Mouse (Mus musculus): ENCODE results near the gene Snx1. TPM values are rescaled to one million over a fixed set of nuclear protein-coding genes. Genes with fewer than 3 reads are reported as not detected.

The Snx1 gene
- total and polyA plus RNA-seq, 3 experiments = 86.4 to 186 (median 110) TPM

GRCm38 (mm10) chr9:66039290-66039689 is 87.1 kb downstream of the Snx1 start:
- Histone ChIP-seq H3K79me2 (replicated peaks; ENCODE audit: control insufficient read depth, extremely low read depth, insufficient read depth, poor library complexity, severe bottlenecking) (no peaks in the 10 kb centered on the region), H3K9ac (ENCODE audit: insufficient read depth, low read depth) (no peak overlapping the region), H3K36me3 (replicated peaks in 1 of 2; ENCODE audit: control insufficient read depth in 1 of 2, insufficient read depth in 1 of 2, low read length in 1 of 2) (peaks cover 37 to 82% of the 10 kb centered on the region in 2 experiments), H3K4me2 (ENCODE audit: insufficient read depth, low read depth, poor library complexity, severe bottlenecking) (no peak overlapping the region), H3K9me3 (replicated peaks; ENCODE audit: low read length) (no peaks in the 10 kb centered on the region), H3K4me3 (replicated peaks in 1 of 3; ENCODE audit: low read depth in 2 of 3, low read length in 2 of 3, poor library complexity in 1 of 3) (no peak overlapping the region), H3K27me3 (replicated peaks) (no peaks in the 10 kb centered on the region), H3K4me1 (ENCODE audit: control insufficient read depth in 1 of 2, insufficient read depth in 2 of 2) (peaks cover 0 to 6% of the 10 kb centered on the region in 2 experiments; a peak in 1 of 4 replicates), H3K27ac (ENCODE audit: insufficient read depth, low read depth) (no peak overlapping the region)
- in situ Hi-C loops (cut with MboI; ENCODE audit: low pct_ligation_motif_present, low pct_unique_long_range_greater_than_20kb, low sequenced_read_pairs) = no loop called here
- no peak for DNase-seq (ENCODE audit: extremely low read depth)
- no peak for TF ChIP-seq ZNF384 (IDR thresholded peaks at IDR 0.05; ENCODE audit: low read depth, low read length)
- no peak for TF ChIP-seq ZKSCAN1 (IDR thresholded peaks at IDR 0.05; ENCODE audit: borderline replicate concordance, low read depth, low read length)
- no peak for TF ChIP-seq SMC3 (IDR thresholded peaks at IDR 0.05; ENCODE audit: low read depth, low read length)
- TF ChIP-seq E2F4 (IDR thresholded peaks at IDR 0.05; ENCODE audit: insufficient replicate concordance, low read depth, low read length) = no peak
- TF ChIP-seq GABPA (IDR thresholded peaks at IDR 0.05; ENCODE audit: insufficient replicate concordance, low read depth, low read length) = no peak
- TF ChIP-seq RAD21 (IDR thresholded peaks at IDR 0.05; ENCODE audit: low read depth, low read length) = no peak
- no peak for TF ChIP-seq JUND (conservative IDR thresholded peaks at IDR 0.05; ENCODE audit: low read depth, low read length)
- no peak for TF ChIP-seq UBTF (IDR thresholded peaks at IDR 0.05; ENCODE audit: low read depth, low read length)
- TF ChIP-seq PAX5 (IDR thresholded peaks at IDR 0.05; ENCODE audit: low read length) = no peak
- TF ChIP-seq HCFC1 (IDR thresholded peaks at IDR 0.05; ENCODE audit: low read depth, low read length) = no peak
- dilution Hi-C loops (cut with MboI; ENCODE audit: extremely low pct_ligation_motif_present, extremely low pct_unique_long_range_greater_than_20kb, low sequenced_read_pairs) = no loop called here

- dilution Hi-C loops (cut with MboI; ENCODE audit: extremely low pct_ligation_motif_present, extremely low pct_unique_long_range_greater_than_20kb, low sequenced_read_pairs) = no loop called here
- H3K4me2 ChIP-seq (ENCODE audit: insufficient read depth, low read depth, poor library complexity, severe bottlenecking) = no peak overlapping the region
- H3K4me1 ChIP-seq (ENCODE audit: control insufficient read depth in 1 of 2, insufficient read depth in 2 of 2) = peaks cover 0 to 6% of the 10 kb centered on the region in 2 experiments; a peak in 1 of 4 replicates
- no peak for DNase-seq (ENCODE audit: extremely low read depth)
- H3K4me3 ChIP-seq (replicated peaks in 1 of 3; ENCODE audit: low read depth in 2 of 3, low read length in 2 of 3, poor library complexity in 1 of 3) = no peak overlapping the region
- H3K79me2 ChIP-seq (replicated peaks; ENCODE audit: control insufficient read depth, extremely low read depth, insufficient read depth, poor library complexity, severe bottlenecking) = no peaks in the 10 kb centered on the region
- no peak for TF ChIP-seq USF2 (conservative IDR thresholded peaks at IDR 0.05; ENCODE audit: low read depth, low read length)
- TF ChIP-seq ZKSCAN1 (IDR thresholded peaks at IDR 0.05; ENCODE audit: borderline replicate concordance, low read depth, low read length) = no peak
- no peak for TF ChIP-seq TCF12 (IDR thresholded peaks at IDR 0.05; ENCODE audit: low read depth, low read length)
- no peak for TF ChIP-seq MYC (IDR thresholded peaks at IDR 0.05; ENCODE audit: low read depth, low read length)
- no peak for TF ChIP-seq HCFC1 (IDR thresholded peaks at IDR 0.05; ENCODE audit: low read depth, low read length)
- no peak for TF ChIP-seq RCOR1 (conservative IDR thresholded peaks at IDR 0.05; ENCODE audit: low read depth, low read length)
- no peak for TF ChIP-seq BHLHE40 (IDR thresholded peaks at IDR 0.05; ENCODE audit: low read depth, low read length)
- TF ChIP-seq IRF4 (IDR thresholded peaks at IDR 0.05; ENCODE audit: low read depth, low read length) = no peak
- TF ChIP-seq ZNF384 (IDR thresholded peaks at IDR 0.05; ENCODE audit: low read depth, low read length) = no peak
- peaks cover 42 to 84% of the 10 kb centered on the region in 2 experiments for H3K36me3 ChIP-seq (replicated peaks in 1 of 2; ENCODE audit: control insufficient read depth in 1 of 2, insufficient read depth in 1 of 2, low read length in 1 of 2)
- H3K27me3 ChIP-seq (replicated peaks) = no peaks in the 10 kb centered on the region
- in situ Hi-C loops (cut with MboI; ENCODE audit: low pct_ligation_motif_present, low pct_unique_long_range_greater_than_20kb, low sequenced_read_pairs) = no loop called here
- no peak overlapping the region for H3K9ac ChIP-seq (ENCODE audit: insufficient read depth, low read depth)
- no peak overlapping the region for H3K27ac ChIP-seq (ENCODE audit: insufficient read depth, low read depth)
- no peaks in the 10 kb centered on the region for H3K9me3 ChIP-seq (replicated peaks; ENCODE audit: low read length)
Measured at GRCm38 (mm10) chr9:66038581-66038980, 87.8 kb downstream of the Snx1 start.

Other genes starting within 250 kb of the Snx1 start
- gene Pclaf, start 236.3 kb downstream of the Snx1 start, total RNA-seq (2012; rRNA removed) = 177 and 257 TPM in 2 replicates
- 394 and 490 TPM in 2 replicates for gene Pclaf, start 236.3 kb downstream of the Snx1 start, total RNA-seq (2014; rRNA removed)
- 183 and 229 TPM in 2 replicates for gene Pclaf, start 236.3 kb downstream of the Snx1 start, polyA plus RNA-seq (2012; ENCODE audit: insufficient read length, low read depth)
- 12.0 and 12.1 TPM in 2 replicates for gene Trip4, start 217.8 kb downstream of the Snx1 start, total RNA-seq (2012; rRNA removed)
- gene Trip4, start 217.8 kb downstream of the Snx1 start, total RNA-seq (2014; rRNA removed) = 14.4 and 14.8 TPM in 2 replicates
- gene Trip4, start 217.8 kb downstream of the Snx1 start, polyA plus RNA-seq (2012; ENCODE audit: insufficient read length, low read depth) = 15.4 and 17.2 TPM in 2 replicates
- gene Csnk1g1, start 217.7 kb downstream of the Snx1 start, total RNA-seq (2012; rRNA removed) = 14.4 and 16.0 TPM in 2 replicates
- 10.7 and 11.7 TPM in 2 replicates for gene Csnk1g1, start 217.7 kb downstream of the Snx1 start, total RNA-seq (2014; rRNA removed)
- gene Csnk1g1, start 217.7 kb downstream of the Snx1 start, polyA plus RNA-seq (2012; ENCODE audit: insufficient read length, low read depth) = 12.3 and 13.8 TPM in 2 replicates
- 550 and 590 TPM in 2 replicates for gene Ppib, start 66.4 kb downstream of the Snx1 start, total RNA-seq (2012; rRNA removed)
- gene Ppib, start 66.4 kb downstream of the Snx1 start, total RNA-seq (2014; rRNA removed) = 477 and 507 TPM in 2 replicates
- gene Ppib, start 66.4 kb downstream of the Snx1 start, polyA plus RNA-seq (2012; ENCODE audit: insufficient read length, low read depth) = 268 and 271 TPM in 2 replicates
- 11.4 and 11.5 TPM in 2 replicates for gene Snx22, start 56.9 kb downstream of the Snx1 start, total RNA-seq (2012; rRNA removed)
- gene Snx22, start 56.9 kb downstream of the Snx1 start, total RNA-seq (2014; rRNA removed) = 0.11 TPM in 1 of 2 replicates, not detected in the other
- gene Snx22, start 56.9 kb downstream of the Snx1 start, polyA plus RNA-seq (2012; ENCODE audit: insufficient read length, low read depth) = 0.25 and 0.39 TPM in 2 replicates
- 144 and 180 TPM in 2 replicates for gene Ciao2a, start within 50 bp of the Snx1 start, total RNA-seq (2012; rRNA removed)
- 359 and 411 TPM in 2 replicates for gene Ciao2a, start within 50 bp of the Snx1 start, total RNA-seq (2014; rRNA removed)
- 197 and 246 TPM in 2 replicates for gene Ciao2a, start within 50 bp of the Snx1 start, polyA plus RNA-seq (2012; ENCODE audit: insufficient read length, low read depth)
- 28.4 and 39.0 TPM in 2 replicates for gene Dapk2, start 31.6 kb upstream of the Snx1 start, total RNA-seq (2012; rRNA removed)
- gene Dapk2, start 31.6 kb upstream of the Snx1 start, total RNA-seq (2014; rRNA removed) = 60.3 and 62.4 TPM in 2 replicates
- 25.2 and 26.7 TPM in 2 replicates for gene Dapk2, start 31.6 kb upstream of the Snx1 start, polyA plus RNA-seq (2012; ENCODE audit: insufficient read length, low read depth)
- 45.2 and 47.6 TPM in 2 replicates for gene Herc1, start 223.9 kb upstream of the Snx1 start, total RNA-seq (2012; rRNA removed)
- gene Herc1, start 223.9 kb upstream of the Snx1 start, total RNA-seq (2014; rRNA removed) = 32.9 and 33.2 TPM in 2 replicates
- 35.4 and 42.1 TPM in 2 replicates for gene Herc1, start 223.9 kb upstream of the Snx1 start, polyA plus RNA-seq (2012; ENCODE audit: insufficient read length, low read depth)

Data from CH12.LX (cell line).